Mouse (Mus musculus) c-Kit-positive CD71-positive TER-119-negative erythroid progenitor cells, embryonic 14.5 days (primary cell): Measurements from ENCODE around the gene Gm49337.

ENCODE experiments used
- DNase-seq: peaks from one replicate; pipeline ENCODE4 v3.0.0-alpha.2; 2013; ENCODE audit warnings: low read depth

Gene Gm49337

DNA sequence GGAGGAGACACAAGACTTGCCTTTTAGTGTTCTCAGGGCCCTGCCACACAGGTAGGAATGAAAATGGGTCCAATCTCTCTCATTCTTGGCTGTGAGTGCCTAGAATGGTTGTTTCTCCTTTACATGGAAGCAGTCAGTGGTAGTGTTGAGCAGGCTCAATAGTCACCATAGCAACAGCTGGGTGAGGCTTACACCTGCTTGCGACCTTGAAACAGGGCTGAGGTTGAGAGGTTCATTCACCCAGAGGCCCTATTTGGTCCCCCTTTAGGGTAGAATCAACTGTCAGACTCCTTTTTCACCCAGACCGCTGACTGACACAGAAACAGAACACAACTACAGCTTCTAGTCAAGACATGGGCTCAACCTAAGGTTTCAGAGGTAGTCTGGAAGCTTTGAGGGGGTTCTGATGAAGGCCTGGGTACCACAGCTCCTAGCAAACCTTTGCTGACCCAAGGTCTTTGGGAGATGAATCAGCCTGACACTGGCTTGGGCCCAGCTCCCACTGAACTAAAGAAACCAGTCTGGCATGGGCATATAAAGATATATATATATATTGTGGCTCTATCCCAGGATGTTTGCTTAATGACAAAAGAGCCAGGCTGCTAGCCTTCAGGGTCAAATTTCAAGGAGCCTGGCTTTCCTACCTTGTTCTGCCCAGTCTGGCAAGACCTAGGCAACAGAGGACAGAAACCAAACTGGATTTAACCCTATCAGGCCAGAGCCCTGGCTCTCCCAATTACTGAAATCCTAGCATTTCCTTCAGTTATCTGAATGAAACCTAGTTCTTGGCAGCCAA lies 8.2 kb upstream of the Gm49337 start:
- DNase-seq = no peak

DNA sequence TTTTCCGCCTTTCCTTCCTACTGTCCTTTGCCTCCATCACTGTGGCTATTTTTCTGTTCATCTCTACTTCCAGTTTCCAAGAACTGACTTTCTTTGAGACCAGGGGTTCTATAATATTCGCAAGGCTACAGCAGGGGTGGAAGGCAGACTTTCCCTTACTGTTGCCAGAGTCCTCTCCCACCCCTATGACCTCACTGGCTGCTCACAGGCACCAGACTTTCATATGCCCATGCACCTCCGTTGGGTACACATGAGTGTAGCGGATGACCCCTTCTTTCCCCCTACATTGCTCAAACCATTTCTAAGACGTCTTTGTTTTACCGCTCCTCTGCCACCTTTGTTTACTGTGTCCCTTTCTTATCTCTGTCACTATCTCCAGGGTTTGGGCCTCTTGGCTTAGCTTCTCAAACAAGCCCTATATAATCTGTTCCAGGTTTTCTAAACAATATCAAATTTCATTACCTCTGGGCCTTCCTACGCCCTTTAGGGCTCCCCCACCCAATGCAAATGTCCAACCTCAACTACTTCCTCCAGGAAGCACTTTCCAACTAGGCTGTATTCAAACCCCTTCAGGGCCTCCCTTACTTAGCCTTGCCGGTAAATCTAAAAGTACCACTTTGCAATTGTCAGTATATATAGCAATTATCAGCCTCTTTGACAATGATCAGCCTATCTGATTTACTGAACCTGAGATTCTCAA lies 7.3 kb upstream of the Gm49337 start:
- DNase-seq = no peak

DNA sequence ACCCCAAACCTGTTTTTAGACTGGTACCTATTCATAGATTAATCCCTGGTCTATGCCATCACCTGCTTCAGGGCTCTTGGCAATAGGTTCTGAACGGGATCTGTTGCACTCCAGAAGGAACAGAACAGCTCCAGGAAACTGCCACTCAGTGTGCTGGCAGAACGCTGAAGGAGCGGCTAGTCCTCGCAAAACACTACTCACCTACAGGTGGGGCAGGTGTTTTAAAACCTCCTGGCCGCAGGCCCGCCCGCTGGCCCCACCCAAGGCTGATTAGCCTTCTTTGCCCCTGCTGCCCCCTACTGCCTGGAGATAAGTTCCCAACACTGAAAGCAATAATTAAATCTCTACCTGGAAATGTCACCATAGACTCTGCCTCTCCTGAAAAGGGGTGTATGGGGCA lies 5.8 kb upstream of the Gm49337 start, which contains the start of gene Tspan1:
Gene Tspan1, minus strand, starts transcription at position 198 of the 400 bp plus-strand sequence.
- DNase-seq = no peak

DNA sequence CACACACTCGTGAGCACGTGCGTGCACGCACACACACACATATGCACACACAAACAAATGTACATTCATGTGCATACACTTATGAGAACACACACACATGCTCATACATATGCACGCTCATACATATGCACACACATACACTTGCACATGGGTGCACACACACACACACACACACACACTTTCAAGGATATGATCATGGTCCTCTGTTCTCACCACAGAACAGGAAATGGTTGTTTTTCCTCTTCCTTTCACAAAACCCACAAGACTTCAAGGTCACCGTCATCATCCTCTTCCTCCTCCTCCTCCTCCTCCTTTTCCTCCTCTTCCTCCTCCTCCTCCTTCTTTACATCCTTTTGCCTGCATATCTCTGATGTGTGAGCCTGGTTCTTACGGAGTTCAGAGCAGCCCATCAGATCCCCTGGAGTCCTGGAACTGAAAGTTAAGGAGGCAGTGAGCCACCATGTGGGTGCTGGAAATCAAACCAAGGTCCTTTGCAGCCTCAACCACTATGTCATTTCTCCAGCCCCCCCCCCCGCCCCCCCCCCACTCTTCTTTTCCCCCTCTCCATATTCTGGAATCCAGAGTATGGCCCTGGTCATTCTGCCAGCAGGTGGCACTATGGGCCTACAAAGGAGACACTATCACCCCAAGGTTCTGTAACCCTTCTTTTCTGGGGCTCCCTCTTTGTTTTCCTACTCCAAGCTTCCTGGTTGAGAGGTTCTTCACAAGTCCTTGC lies 4.4 kb upstream of the Gm49337 start:
- DNase-seq = no peak

DNA sequence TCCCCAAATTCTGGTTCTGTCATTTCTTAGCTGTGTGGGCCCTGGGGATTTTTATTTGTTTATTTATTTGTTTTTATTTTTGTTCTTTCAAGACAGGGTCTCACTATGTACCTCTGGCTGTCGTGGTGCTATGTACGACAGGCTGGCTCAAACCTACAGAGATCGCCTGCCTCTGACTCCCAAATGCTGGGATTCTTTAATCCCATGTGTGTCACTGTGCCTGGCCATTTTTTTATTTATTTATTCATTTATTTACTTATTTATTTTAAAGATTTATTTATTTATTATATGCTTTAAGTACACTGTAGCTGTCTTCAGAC lies 3.9 kb upstream of the Gm49337 start:
- DNase-seq = no peak

DNA sequence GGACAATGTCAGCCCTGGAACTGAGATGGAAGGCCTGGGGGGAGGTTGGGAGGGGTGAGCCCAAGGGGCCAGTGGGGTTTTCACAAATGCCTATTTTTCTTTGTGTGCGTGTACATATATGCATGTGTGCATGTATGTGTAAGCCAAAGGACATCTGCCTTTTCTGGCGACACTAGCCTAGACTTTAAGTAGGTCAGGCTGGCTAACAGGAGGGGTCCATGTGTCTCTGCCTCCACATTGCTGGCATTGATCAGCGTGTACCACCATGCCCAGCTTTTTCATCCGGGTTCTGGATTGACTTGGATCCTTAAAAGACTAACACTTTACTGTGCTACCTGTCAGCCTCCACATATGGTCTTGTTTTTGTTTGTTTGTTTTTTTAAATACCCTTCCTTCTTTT lies 568 bp downstream of the Gm49337 start:
- no peak for DNase-seq

DNA sequence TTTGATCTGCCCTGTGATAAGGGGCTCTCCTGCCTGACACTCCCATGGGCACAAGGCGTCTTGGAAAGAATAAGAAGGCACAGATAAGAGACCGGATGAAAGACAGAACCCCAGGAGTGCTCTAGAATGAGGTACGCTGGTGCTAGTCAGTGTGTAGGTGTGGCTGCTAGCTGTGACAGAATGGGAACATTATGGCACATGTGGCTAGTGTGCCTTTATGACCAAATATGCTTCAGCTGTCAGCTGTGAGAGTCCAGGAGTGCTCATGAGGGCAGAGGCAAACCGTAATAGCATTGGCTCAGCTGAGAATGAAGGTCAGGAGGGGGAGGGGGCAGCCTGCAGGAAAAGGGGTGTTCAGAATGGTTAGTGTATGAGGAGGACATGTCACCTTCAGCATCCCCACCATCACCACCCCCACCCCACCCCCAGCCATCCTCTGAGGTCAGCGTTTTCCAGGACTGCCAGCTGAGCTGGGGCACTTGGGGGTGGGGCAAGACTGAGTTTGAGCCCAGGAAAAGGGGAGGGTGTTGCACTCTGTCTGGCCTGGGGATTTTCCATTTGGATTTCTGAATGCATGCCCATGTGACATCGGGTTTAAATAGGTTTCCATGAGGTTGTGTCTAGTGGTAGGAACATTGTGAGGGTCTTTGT lies 1.4 kb downstream of the Gm49337 start:
- DNase-seq = no peak

DNA sequence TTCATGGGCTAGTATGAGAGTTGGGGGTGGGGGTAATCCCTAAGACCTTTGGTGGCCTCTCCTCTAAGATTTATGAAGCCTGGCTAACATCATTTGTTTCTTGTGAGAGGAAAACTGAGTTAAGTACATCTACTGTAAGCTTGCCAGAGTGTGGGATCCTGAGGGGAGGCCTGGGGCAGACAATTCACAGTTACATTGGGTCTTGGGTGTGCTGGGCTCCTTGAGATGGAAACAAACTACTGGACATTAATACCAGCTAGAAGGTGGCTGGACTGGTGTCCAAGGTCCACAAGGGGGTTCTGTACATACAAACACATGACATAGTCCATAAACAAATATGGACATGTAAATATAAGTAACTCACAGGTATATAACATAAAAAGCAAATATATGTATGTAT lies 2.0 kb downstream of the Gm49337 start:
- no peak for DNase-seq

DNA sequence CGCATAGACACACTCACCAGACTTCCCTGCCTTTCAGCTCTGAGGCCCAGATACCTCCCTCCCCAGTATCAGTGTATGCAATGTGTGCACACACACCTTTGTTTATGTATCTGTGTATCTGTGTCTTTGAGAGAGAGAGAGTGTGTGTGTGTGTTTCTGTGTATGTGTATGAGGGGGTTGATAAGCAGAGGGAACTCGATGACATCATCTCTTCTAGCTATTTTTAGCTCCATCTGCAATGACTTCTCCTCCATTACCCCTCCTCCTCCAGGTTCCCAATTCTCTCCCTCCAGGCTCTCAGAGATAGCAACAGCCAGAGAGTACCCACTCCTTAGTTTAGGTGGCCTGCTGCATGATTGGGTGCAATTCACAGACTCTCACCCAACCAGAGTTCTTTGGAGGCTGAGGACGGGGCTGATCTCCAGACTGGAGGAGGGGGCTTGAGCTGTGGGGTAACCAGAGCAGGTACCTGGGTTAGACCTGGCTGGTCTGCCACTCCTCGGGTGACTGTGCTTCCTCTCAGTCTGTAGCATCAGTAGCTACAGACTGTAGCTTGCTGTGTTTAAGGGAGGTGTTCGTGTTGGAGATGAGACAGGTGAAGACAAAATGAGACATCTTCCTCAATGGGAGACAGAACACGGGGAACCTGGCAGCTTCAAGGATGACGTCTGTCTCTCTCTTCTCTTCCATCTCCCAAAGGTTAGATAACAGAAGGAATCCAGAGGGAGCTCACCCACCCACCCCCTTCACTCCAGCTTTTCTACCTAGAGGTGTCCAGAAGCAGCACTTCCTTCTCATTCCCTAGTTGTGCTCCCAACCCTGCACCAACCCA lies 2.7 kb downstream of the Gm49337 start:
- DNase-seq = peak; percentile 66

DNA sequence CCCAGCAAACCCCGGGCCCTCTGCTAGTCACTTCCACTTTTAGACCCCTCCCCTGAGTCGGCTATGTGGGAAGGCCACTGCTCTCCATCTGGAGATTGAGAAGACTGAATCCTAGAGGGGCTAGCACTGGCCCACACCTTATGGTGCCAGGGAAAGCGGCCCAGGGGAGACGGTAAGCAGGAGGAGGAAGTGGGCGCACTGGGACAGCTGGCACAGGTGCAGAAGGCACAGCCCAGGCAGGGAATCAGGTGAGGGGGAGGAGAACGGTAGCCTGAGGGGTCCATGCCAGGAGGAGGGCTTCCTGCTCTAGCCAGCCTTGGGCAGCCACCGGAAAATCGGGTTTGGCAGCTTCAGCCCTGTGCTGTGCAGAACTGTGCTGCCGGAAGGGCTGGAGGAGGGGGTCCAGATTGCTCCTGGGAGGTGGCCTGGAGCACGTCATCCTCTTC lies 3.4 kb downstream of the Gm49337 start:
- DNase-seq = no peak

DNA sequence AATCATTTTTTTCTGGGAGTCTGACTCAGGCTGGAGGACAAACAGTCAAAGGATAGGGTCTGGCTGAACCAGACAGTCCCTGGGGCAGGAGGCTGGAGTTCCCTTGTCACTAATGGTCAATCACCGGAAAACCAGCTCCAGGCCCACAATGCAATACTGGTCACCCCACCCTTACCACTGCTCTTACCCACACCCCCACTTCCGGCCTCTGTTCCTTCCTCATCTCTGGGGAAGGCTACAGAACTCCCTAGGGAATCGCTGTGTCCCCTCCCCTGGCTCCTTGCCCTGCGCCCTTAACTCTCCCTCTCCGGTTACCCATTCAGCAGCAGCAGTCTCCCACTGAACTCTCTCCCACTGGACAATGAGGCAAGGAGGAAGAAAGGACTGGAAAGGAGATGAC lies 4.0 kb downstream of the Gm49337 start:
- DNase-seq = no peak

DNA sequence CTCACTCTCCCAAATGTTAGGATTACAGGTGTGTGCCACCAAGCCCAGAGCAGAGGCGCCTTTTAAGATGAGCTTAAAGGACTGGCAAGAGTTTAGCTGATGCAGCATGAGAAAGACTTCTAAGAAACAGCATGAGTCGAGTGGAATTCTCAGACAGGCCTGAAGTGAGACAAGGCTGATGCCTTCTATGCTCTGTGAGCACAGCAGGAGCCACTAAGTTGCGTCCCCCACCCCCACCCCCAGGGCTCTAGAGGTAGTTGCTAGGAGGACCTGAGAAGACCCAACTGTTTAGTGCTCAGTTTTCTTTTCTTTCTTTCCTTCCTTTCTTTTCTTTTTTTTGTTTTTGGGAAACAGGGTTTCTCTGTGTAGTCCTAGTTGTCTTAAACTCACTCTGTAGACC lies 8.9 kb downstream of the Gm49337 start:
- no peak for DNase-seq

DNA sequence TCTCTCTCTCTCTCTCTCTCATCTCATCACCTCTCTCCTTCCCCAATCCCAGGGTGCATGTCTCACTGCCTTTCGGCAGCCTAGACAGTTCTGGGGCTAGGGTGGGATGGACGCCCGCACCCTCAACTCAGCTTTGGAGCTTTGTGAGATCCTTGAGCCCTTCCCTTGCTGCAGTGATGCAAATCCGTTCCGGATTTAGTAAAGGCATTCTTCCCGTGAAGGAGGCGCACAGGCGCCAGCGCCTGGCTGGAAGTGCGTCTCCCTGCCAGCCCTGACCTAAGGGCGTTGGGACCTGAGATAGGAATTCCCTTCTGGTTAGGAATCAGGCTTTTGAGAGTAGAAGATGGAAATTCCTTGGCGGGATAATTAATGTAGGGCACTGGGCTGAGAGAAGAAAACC lies 9.6 kb downstream of the Gm49337 start:
- no peak for DNase-seq

DNA sequence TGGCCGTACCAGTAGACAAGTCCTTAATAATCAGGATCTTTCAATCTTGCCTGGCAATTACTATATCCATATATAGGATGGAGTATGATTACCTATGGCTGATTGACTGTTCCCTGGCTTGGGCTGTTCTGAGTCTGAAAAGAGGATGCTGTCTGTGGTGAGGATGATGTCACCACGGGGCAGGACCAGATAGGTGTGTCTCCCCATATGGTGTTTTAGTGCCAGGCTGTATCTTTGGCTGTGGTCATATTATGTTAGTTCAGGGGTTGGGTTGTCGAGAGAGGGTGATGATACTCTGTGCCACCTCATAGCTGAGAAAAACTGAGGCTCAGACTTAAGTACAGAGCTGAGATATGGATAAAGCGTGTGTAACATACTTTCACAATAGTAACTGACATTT lies 11.9 kb downstream of the Gm49337 start:
- DNase-seq = no peak

DNA sequence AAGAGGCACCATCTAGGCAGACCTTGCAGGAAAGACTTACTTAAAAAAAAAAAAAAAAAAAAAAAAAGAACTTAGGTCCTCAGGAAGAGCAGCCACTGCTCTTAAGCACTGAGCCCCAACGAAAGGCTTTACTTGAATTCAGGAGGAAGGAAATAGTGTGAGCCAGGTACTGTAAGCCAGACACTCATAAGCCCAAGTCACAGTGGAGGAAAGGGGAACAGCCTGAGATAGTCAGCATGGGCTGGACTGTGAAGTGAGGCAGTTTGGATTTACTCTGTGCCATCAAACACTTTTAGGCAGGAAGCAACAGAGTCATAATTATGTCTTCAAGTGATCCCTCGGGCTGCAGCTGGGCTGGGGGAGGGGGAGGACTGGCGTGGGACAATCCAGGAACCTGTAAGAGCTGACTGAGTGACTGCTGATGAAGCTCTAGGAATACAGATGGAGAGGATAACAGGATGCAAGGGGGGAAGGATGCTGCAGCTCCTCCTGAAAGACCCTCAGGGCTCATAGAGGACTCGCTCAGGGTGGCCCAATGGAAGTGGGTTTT lies 19.2 kb downstream of the Gm49337 start:
- no peak for DNase-seq

DNA sequence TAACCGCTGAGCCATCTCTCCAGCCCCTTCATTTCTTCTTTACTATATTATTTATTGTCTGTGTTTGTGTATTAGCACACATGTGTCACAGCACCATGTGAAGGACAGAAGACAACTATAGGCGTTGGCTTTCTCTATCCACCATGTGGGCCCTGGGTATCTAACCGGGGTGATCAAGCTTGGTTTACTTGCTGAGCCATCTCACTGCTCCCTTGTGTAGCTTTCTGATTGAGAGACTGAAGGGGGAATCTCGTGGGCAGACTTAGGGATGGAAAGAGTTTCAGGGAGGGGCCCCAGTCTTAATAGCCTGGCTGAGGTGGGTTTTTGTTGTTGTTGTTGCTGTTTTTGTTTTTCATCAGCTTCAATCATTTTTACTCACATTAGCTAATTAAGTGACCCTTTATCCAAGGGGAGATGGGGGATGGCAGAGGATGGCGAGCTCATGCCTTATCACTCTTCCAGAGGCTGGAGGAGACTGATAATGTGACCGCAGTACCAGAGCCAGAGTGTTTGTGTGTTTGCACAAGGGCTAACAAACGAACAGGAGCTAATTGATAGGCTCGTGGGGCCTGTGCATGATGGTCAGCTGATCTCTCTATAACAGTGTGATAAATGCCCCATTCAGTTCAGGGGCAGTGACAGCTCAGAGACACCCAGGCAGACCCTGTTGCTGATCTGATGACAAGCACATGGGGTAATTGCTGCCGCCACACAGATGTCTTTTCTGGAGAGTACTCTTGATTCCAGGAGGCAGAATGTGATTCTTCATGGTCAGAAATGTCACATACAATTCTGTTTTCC lies 20.6 kb downstream of the Gm49337 start:
- peak; percentile 72 for DNase-seq

DNA sequence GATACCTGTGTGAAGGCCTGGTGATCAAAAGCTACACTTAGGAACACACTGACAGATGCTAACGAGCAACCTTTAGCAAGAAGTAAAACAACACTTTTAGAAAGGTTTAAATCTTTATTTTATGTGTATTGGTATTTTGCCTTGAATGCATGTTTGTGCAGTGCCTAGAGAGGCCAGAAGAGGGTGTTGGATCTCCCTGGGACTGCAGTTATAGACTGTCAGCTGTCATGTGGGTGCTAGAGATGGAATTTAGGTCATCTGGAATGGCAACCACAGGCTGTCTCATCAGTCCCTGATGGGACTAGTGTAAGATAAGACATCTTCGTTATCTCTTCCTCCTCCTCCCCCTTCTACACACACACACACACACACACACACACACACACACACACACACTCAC lies 25.2 kb downstream of the Gm49337 start:
- DNase-seq = no peak

DNA sequence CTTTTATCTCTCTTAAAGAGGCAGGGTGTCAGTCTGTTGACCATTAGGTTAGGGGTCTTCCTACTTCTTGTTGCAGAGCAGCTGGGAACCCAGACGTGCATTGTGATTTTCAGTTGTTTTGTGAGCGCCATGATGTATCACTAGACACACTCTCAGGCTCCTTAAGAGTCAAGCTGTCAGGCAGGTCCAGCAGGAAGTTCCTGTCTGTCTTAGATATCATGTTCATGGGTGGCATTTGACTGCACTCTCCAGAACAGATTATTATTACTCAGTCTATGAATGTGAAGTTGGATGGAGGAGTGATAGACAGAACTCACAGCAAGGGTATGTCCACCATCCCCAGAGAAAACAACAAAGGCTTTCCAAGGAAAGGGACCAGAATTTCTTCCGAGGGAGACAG lies 31.2 kb downstream of the Gm49337 start:
- DNase-seq = no peak

DNA sequence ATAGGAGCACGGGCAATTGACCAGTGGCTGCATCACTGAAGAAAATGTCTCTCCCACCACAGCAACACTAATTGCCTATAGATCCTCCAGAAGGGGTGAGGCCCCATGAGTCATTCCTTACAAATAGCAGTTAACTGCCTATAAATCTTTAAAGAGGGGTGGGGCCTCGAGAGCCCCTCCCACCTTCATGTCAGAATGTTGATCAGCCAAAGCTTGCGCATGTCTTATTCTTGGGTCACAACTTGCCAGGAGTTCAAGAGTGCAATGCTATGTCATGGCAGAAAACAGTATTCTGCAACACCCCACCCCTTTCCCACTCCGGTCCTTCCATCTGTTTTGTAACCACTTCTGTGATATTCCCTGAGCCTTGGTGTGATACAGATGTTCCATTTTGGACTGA lies 33.3 kb downstream of the Gm49337 start:
- no peak for DNase-seq

DNA sequence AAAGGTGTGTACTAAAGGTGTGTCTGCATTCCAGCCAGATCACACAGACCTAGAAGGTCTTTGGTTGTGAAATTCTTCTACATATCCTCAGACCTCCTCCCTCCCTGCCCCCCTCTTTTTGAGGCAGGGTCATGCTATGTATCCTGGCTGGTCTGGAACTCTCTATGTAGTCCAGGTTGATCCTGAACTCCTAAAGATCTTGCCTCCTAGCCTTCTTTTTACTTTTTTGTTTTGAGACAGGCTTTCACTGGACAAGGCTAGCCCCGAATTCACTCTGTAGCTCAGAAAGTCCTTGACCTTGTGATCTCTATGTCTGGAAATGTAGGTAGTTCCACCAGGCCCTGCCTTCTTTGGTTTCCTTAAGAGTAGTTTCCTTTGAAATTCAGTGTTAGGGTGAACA lies 35.7 kb downstream of the Gm49337 start:
- no peak for DNase-seq
